Mouse (Mus musculus): ENCODE results near the gene Otub2.
A peak's percentile ranks its signal among the peaks of the same experiment; 100 is the strongest.

Gene Otub2

GRCm38 (mm10) chr12:103370861-103371260 lies 17.6 kb upstream of the Otub2 start:
- peak; percentile 93 for DNase-seq (ENCODE audit: extremely low read depth, low read depth, low spot score)

DNA sequence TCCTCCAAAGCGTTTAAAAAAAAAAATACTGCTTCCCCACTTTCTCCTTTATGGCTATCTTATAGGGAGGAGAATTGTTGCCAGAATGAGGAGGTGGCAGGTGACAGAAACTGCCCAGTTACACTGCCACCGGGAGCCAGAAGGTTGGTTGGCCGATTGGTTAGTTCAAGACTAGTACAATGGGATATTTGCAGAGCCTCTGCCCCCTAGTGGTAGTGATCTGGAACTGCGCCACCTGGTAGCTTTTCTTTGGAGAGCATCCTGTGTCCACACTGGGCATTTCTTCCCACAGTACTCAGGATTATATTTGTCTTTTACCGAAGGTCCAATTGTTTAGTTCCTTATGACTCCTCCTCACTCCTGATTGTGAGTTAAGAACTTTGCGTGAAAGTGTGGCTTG lies 16.8 kb upstream of the Otub2 start:
- no peak for DNase-seq (ENCODE audit: extremely low read depth, low read depth, low spot score)

- no peak for DNase-seq (ENCODE audit: extremely low read depth, low read depth, low spot score)
Observed at GRCm38 (mm10) chr12:103373530-103374236, 14.8 kb upstream of the Otub2 start.

GRCm38 (mm10) chr12:103376124-103376523 lies 12.4 kb upstream of the Otub2 start:
- DNase-seq (ENCODE audit: extremely low read depth, low read depth, low spot score), result no peak

- DNase-seq (ENCODE audit: extremely low read depth, low read depth, low spot score), result no peak
Observed at GRCm38 (mm10) chr12:103376774-103377173, 11.7 kb upstream of the Otub2 start.

GRCm38 (mm10) chr12:103380226-103380625 lies 8.3 kb upstream of the Otub2 start:
- no peak for DNase-seq (ENCODE audit: extremely low read depth, low read depth, low spot score)

- DNase-seq (ENCODE audit: extremely low read depth, low read depth, low spot score), result no peak
Observed at GRCm38 (mm10) chr12:103389348-103389727, 856 bp downstream of the Otub2 start.

- DNase-seq (ENCODE audit: extremely low read depth, low read depth, low spot score), result no peak
Observed at GRCm38 (mm10) chr12:103389982-103390381, 1.5 kb downstream of the Otub2 start.

DNA sequence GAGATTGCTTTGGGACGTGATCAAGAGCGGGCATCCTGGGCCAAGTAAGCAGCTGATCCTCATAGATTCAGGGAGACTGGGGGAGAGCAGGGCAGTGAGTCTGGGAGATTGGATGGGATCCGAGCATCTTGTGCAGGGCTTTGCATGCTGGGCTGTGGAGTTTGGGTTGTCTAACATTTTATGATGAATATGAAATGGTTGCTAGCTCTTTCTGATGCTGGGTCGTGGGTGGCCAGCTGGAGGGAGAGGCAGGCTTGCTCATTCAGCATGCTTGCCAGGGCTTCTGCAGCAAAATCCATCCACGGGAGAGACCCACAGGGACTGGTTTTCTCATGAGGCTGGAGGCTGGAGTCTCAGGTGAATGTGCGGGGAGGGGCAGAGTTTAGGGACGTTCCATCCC lies 2.6 kb downstream of the Otub2 start:
- no peak for DNase-seq (ENCODE audit: extremely low read depth, low read depth, low spot score)

DNA sequence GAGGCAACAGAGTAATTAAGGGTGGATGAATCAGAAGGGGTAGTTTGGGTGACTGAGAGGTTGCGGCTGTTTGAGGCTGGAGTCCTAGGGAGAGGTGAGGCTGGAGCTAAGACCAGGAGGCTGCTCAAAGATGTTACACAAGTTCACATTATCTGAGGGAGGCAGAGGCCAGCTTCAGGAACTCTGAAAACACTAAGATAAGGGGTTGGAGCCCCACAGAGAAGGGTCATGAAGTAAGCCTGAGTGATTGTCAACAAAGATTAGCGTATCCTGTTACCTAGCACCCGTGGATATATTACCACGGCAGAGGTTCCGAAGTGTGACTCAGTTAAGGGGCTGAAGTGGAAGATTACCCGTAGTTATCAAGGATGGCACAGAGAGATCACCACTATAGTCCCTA lies 5.0 kb downstream of the Otub2 start:
- no peak for DNase-seq (ENCODE audit: extremely low read depth, low read depth, low spot score)

DNA sequence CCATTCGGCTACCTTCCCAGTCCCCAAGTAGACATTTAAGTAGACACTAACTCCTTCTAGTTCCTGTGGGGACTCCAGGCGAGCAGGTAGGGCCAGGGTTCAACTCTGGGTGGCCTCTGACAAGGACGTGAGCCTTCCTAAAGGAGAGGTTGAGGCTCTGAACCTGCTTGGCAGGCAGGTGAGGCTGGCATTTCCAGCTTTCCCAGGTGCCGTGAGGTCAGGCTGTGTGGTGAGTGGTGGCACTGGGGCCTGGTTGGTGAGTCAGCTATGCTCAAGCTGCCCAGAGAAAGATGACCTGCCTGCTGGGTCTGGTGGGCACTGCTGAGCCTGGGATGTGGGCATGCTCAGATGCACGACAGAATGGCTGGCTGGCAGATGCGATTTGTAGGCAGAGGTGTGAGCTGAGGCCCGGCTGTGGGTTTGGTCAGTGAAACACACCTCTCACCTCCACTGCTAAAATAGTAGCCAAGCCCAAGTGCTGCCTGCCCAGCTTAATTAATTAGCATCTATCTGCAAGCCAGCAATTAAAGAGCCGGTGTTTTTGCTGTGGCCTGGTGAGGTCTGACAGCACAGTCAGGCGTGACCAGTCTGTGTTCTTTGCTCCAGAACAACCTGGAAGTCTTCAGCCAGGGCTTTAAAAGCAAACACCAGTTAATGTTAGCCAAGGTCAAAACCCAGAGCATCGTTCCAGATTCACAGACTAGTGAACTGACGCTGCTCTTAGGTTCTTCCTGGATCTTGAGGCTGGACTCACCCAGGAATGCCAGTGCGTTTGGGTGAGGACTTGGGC lies 7.2 kb downstream of the Otub2 start:
- no peak for DNase-seq (ENCODE audit: extremely low read depth, low read depth, low spot score)

DNA sequence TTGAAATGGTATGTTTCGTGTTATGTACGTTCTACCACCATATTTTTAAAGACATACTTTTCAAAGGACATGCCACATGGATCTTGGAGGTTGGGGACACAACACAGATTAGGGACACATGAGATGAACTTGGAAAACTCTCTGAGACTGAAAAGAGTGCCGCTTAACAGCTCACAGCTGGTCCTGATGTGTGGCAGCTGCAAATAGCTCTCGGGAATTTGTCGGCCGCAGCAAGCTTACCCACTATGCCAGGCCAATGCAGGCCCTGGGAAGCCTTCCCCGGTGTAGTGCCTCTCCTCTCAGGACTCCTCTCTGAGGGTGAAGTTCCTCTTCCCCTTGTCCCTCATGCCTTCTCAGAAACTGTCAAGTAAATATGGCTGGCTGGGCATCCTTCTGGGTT lies 8.3 kb downstream of the Otub2 start:
- no peak for DNase-seq (ENCODE audit: extremely low read depth, low read depth, low spot score)

DNA sequence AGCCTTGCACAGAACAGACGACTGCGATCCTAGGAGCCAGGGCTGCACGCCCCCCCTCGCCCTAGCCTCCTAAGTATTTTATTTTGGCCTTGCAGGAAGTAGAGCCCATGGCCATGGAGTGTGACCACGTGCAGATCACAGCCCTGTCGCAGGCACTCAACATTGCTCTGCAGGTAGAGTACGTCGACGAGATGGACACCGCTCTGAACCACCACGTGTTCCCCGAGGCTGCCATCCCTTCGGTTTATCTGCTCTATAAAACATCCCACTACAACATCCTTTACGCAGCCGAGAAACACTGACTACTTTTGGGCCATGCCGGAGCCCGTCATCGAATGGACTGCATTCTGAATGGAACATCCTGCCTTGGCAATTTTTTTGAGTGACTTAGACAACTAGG lies 15.6 kb downstream of the Otub2 start:
- no peak for DNase-seq (ENCODE audit: extremely low read depth, low read depth, low spot score)

DNA sequence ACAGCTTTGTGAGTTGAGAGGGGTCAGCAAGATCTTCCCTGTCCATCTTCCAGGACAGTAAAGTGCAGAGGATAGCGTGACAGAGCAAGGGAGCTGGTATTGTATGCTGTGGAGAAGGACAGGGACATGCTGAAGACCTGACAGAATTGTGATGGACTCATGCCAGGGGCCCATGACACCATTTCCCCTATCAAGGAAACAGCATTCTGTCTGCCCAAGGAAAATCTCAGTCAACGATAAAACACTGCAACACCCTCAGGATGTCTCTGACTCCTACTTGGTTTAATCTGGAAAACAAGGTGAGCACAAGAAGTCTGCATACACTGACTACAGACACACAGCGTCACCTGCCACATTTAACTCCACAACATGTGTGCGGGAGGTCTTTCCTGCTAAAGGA lies 19.2 kb downstream of the Otub2 start, which contains the start of gene 9330161L09Rik:
TSS of gene 9330161L09Rik (minus strand) at position 101 of the 400 bp plus-strand sequence.
- no peak for DNase-seq (ENCODE audit: extremely low read depth, low read depth, low spot score)

DNA sequence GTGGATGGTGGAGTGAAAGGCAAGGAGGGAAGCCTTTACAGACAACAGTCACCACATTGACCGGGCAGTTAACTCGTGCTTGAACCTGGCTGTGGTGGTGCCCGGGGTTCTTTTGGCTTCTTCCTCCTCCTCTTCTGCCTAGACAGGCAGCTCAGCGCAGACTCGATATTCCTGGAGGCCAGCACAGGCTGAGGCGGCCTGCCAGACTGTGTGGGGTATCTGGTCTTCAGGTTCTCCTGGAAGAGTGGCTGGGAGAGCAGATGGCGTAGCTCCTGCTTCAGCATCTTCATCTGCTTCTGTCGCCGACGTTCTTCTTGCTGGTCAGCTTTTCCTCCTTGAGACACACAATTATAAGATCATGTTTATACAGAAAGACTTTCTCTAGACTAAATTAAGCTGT lies 19.7 kb downstream of the Otub2 start:
- no peak for DNase-seq (ENCODE audit: extremely low read depth, low read depth, low spot score)

GRCm38 (mm10) chr12:103425016-103425728 lies 36.7 kb downstream of the Otub2 start:
- no peak for DNase-seq (ENCODE audit: extremely low read depth, low read depth, low spot score)

GRCm38 (mm10) chr12:103425729-103426470 lies 37.4 kb downstream of the Otub2 start, which contains the start of gene Ddx24:
TSS of gene Ddx24 (minus strand) at chr12:103425830.
- peak; percentile 87 for DNase-seq (ENCODE audit: extremely low read depth, low read depth, low spot score)

DNA sequence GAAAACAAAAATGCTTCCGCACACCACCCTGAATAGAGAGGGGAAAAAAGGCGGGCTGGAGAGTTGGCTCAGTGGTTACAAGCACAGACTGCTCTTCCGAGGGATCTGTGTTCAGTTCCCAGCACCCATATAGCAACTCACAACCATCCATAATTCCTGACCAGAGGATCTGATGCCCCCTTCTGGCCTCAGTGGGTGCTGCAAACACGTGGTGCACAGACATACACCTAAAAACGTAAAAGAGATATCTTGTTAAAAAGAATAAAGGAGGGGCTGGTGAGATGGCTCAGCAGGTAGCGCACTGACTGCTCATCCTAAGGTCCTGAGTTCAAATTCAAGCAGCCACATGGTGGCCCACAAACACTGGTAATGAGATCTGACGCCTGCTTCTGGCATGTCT lies 38.2 kb downstream of the Otub2 start:
- DNase-seq (ENCODE audit: extremely low read depth, low read depth, low spot score), result no peak

DNA sequence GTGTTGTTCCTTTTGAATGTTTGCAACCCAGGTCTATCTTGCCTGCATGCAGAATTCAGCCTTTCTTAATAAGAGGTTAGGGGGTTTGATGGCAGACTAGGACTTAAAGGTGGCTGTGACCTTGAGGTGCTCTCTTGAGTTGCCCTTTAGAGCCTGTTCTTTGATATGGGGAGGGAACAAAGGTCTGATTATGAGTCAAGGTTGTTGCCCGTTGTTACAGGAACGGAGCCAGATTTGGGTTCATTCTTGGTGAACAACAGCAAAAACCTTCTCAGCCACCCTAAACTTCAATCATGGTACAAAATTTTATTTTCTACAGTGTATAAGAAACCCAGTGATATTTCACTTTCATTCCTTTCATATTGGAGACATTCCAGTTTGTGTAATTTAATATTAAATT lies 44.9 kb downstream of the Otub2 start:
- DNase-seq (ENCODE audit: extremely low read depth, low read depth, low spot score), result no peak

DNA sequence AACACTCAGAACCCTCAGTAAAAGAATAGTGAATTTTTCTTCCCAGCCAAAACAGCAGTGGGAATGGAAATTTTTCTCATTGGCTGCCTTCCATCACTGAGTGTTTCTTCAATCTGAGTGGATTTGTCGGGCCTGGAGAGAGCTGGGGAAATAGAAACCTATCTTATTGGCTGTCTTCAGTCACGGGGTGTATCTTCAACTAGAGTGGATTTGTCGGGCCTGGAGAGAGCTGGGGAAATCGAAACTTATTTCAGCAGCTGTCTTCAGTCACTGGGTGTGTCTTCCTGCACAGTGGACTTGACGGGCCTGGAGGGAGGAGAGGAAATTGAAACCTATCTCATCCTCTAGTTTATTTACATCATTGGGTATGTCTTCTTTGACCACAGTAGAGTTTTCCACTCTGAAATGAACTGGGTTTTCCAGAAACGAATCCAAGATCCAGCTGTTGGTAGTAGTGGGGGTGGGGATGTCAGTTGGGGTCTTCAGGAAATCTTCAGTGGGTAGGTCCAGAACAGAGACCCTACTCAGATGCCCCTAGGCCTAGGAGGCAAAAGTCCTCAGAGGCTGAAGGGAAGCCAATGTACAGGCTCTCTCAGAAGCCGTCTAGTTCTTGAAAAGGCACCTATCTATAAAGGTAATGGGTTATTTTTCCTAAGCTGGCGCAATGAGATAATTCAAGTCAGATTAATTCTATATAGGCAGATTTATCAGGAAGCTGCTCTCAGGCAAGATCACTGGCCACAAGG lies 45.7 kb downstream of the Otub2 start, which contains the start of gene Ifi27:
TSS of gene Ifi27 (plus strand) at position 226 of the 746 bp plus-strand sequence.
- peak; percentile 11 for DNase-seq (ENCODE audit: extremely low read depth, low read depth, low spot score)
